Mouse (Mus musculus) erythroblast, embryonic 14.5 days (primary cell): ENCODE results near the gene Fank1.

ENCODE experiments used
- GATA1 ChIP-seq: IDR thresholded peaks from 2 replicates; pipeline ENCODE4 v1.6.1; 2012; ENCODE audit warnings: low read length, inconsistent platforms, mixed read lengths
- TAL1 ChIP-seq: IDR thresholded peaks from 3 replicates; pipeline ENCODE4 v1.6.1; 2012; ENCODE audit warnings: low read length, inconsistent platforms, mixed read lengths

- TF ChIP-seq GATA1 (no peak), TAL1 (no peak)
Observed at GRCm38 (mm10) chr7:133805614-133806175, 29.0 kb downstream of the Fank1 start.
